Comparison of ENCODE assay signal across 22 mouse cellular contexts in genomic region chr10:73929718-73930117, GRCm38 (mm10).
DNase-seq lines count a peak whose midpoint lies in the region; ATAC-seq and TF ChIP-seq lines count a peak whose summit lies in the region.
"Had no signal": no experiment of that assay in that cellular context is flagged by ENCODE, and none has a peak within 500 bp of the region (broad histone marks: within the 10 kb centered on the region; RNA-seq: fewer than 3 reads in every experiment).

No protein-coding gene starts in this region.

- H3K4me3 ChIP-seq in midbrain, embryonic 14.5 days (replicated peaks; ENCODE audit: low read depth, low read length), result no peak overlapping the region
- no peak overlapping the region for H3K4me3 ChIP-seq in midbrain, embryonic 13.5 days (replicated peaks)
- H3K4me3 ChIP-seq: erythroblast, embryonic 14.5 days; forebrain, embryonic 15.5 days; hindbrain, embryonic 10.5 days; intestine, embryonic 15.5 days; liver, embryonic 13.5 days; midbrain, embryonic 12.5 days; neural tube, embryonic 15.5 days had no signal

- H3K27me3 ChIP-seq in midbrain, embryonic 14.5 days (ENCODE audit: control insufficient read depth, insufficient read depth, low read length), result no peaks in the 10 kb centered on the region
- H3K27me3 ChIP-seq in midbrain, embryonic 13.5 days, result no peaks in the 10 kb centered on the region
- H3K27me3 ChIP-seq: forebrain, embryonic 15.5 days; intestine, embryonic 15.5 days; liver, embryonic 13.5 days; midbrain, embryonic 12.5 days; neural tube, embryonic 15.5 days had no signal

- H3K9ac ChIP-seq in midbrain, embryonic 14.5 days (replicated peaks; ENCODE audit: low read length), result no peak overlapping the region
- H3K9ac ChIP-seq in midbrain, embryonic 13.5 days (replicated peaks), result no peak overlapping the region
- H3K9ac ChIP-seq: forebrain, embryonic 15.5 days; intestine, embryonic 15.5 days; liver, embryonic 13.5 days; midbrain, embryonic 12.5 days; neural tube, embryonic 15.5 days had no signal

- no peak overlapping the region for H3K27ac ChIP-seq in midbrain, embryonic 14.5 days (replicated peaks; ENCODE audit: low read depth, low read length)
- no peak overlapping the region for H3K27ac ChIP-seq in midbrain, embryonic 13.5 days
- H3K27ac ChIP-seq: forebrain, embryonic 15.5 days; hindbrain, embryonic 10.5 days; intestine, embryonic 15.5 days; liver, embryonic 13.5 days; midbrain, embryonic 12.5 days; neural tube, embryonic 15.5 days had no signal

- H3K9me3 ChIP-seq in midbrain, embryonic 14.5 days (ENCODE audit: control insufficient read depth, low read length), result no peaks in the 10 kb centered on the region
- H3K9me3 ChIP-seq in midbrain, embryonic 13.5 days, result no peaks in the 10 kb centered on the region
- H3K9me3 ChIP-seq: forebrain, embryonic 15.5 days; hindbrain, embryonic 10.5 days; intestine, embryonic 15.5 days; liver, embryonic 13.5 days; midbrain, embryonic 12.5 days; neural tube, embryonic 15.5 days had no signal

- no peaks in the 10 kb centered on the region for H3K36me3 ChIP-seq in midbrain, embryonic 14.5 days (ENCODE audit: control insufficient read depth, insufficient read depth, low read length)
- no peaks in the 10 kb centered on the region for H3K36me3 ChIP-seq in midbrain, embryonic 13.5 days
- H3K36me3 ChIP-seq: forebrain, embryonic 15.5 days; hindbrain, embryonic 10.5 days; intestine, embryonic 15.5 days; liver, embryonic 13.5 days; midbrain, embryonic 12.5 days; neural tube, embryonic 15.5 days had no signal

- H3K4me1 ChIP-seq in midbrain, embryonic 14.5 days (ENCODE audit: control insufficient read depth, insufficient read depth, low read length), result no peaks in the 10 kb centered on the region
- no peaks in the 10 kb centered on the region for H3K4me1 ChIP-seq in midbrain, embryonic 13.5 days (replicated peaks)
- H3K4me1 ChIP-seq: hindbrain, embryonic 10.5 days; intestine, embryonic 15.5 days; liver, embryonic 13.5 days; midbrain, embryonic 12.5 days; neural tube, embryonic 15.5 days had no signal

- no peak for TF ChIP-seq CTCF in brain, embryonic 14.5 days (IDR thresholded peaks at IDR 0.05; ENCODE audit: borderline replicate concordance, extremely low read depth, insufficient read depth, insufficient read length)

- intact Hi-C loops in left cerebral cortex, postnatal 36 days (cut with DNase I), result no loop called here

- no peak overlapping the region for H3K4me2 ChIP-seq in midbrain, embryonic 14.5 days (ENCODE audit: low read length)
- H3K4me2 ChIP-seq in midbrain, embryonic 13.5 days (replicated peaks), result no peak overlapping the region
- H3K4me2 ChIP-seq: forebrain, embryonic 15.5 days; intestine, embryonic 15.5 days; liver, embryonic 13.5 days; midbrain, embryonic 12.5 days; neural tube, embryonic 15.5 days had no signal

- ATAC-seq in midbrain, embryonic 14.5 days (ENCODE audit: low FRiP score, low TSS enrichment), result no peak
- no peak for ATAC-seq in midbrain, embryonic 13.5 days
- ATAC-seq: forebrain, embryonic 15.5 days; intestine, embryonic 15.5 days had no signal

- DNase-seq in left cerebral cortex, adult 9 months (ENCODE audit: low spot score in 2 of 2), result peak; percentile 5 to 28
- DNase-seq in left cerebral cortex, postnatal 36 days (ENCODE audit: low spot score in 2 of 2), result no peak
- peak; percentile 53 for DNase-seq in midbrain, embryonic 14.5 days
- DNase-seq in Muller cell, postnatal 12 days (ENCODE audit: inconsistent ontology term), result peak; percentile 33
- DNase-seq in brain, embryonic 14.5 days (ENCODE audit: low read depth), result peak; percentile 68
- no peak for DNase-seq in kidney, postnatal 4 days
- DNase-seq: adrenal gland, postnatal 14 days; cerebellum, adult 11-12 months; cerebellum, postnatal 25 days; embryo, embryonic 11 days; kidney, postnatal 36 days; liver, embryonic 13.5 days; lung, postnatal 10 days; right cerebral cortex, postnatal 25 days; thymus, postnatal 25 days had no signal

- no peak for TF ChIP-seq POLR2A in brain, embryonic 14.5 days (IDR thresholded peaks at IDR 0.05; ENCODE audit: borderline replicate concordance, extremely low read depth, insufficient read depth, insufficient read length, poor library complexity, severe bottlenecking)

- WGBS in midbrain, embryonic 14.5 days, result 62% methylated on average over 5 of the region's 5 CpGs
- WGBS in midbrain, embryonic 13.5 days, result 75% methylated on average over 5 of the region's 5 CpGs

Comparison
In these comparisons a context has a peak if more than half of its experiments do, and no peak if none do; other contexts are left out.
1. DNase-seq: peak in left cerebral cortex, adult 9 months (2 of 2), midbrain, embryonic 14.5 days (single experiment), Muller cell, postnatal 12 days (single experiment) and brain, embryonic 14.5 days (single experiment); none in left cerebral cortex, postnatal 36 days (0 of 2) and kidney, postnatal 4 days (0 of 2).